Mouse (Mus musculus): ENCODE results near the gene Dusp11.

- TF ChIP-seq CTCF (IDR thresholded peaks at IDR 0.05; ENCODE audit: extremely low read depth, insufficient read depth, low read length) (no peak), POLR2A (IDR thresholded peaks at IDR 0.05; ENCODE audit: extremely low read depth, insufficient read depth, low read length) (no peak)
Measured at GRCm38 (mm10) chr6:85909704-85910103, 51.8 kb downstream of the Dusp11 start.

Measured in cortical plate, adult 2 months (tissue).